Mouse (Mus musculus) liver, embryonic 14.5 days (tissue): ENCODE measurements around the gene B3gnt8. TPM values are rescaled to one million over a fixed set of nuclear protein-coding genes. Genes with fewer than 3 reads are reported as not detected.

Experiments
- ATAC-seq: fragments of 200-750 bp; cut with Nextera tagmentation; 2 replicates; pipeline ENCODE4 v1.8.0; 2017; ENCODE audit warnings: moderate number of reproducible peaks, mild to moderate bottlenecking, moderate library complexity; ENCODE audit not compliant: insufficient read depth
- DNase-seq, 3 experiments: peaks; one replicate each; pipeline ENCODE4 v3.0.0-alpha.2; 2012 to 2013; ENCODE audit warnings: low read depth in 3 of 3, low spot score in 3 of 3
- H3K27ac ChIP-seq: fragments of 300-500 bp; sonication (generic); 2 replicates; pipeline ENCODE4 v1.5.1; 2014; ENCODE audit warnings: moderate library complexity, mild to moderate bottlenecking, control low read depth, inconsistent platforms
- H3K27me3 ChIP-seq: fragments of 300-500 bp; sonication (generic); 2 replicates; pipeline ENCODE4 v1.6.1; 2014; ENCODE audit warnings: mild to moderate bottlenecking, low read length, moderate library complexity; ENCODE audit not compliant: control insufficient read depth, insufficient read depth
- H3K36me3 ChIP-seq: fragments of 300-500 bp; sonication (generic); replicated peaks from 2 replicates; pipeline ENCODE4 v1.6.1; 2014; ENCODE audit warnings: low read depth; ENCODE audit not compliant: control insufficient read depth, insufficient read depth
- H3K4me1 ChIP-seq, 2 experiments: fragments of 200-500 bp in 1 of 2; fragments of 300-500 bp in 1 of 2; sonication (generic) in 1 of 2; replicated peaks; 2 replicates each; pipeline ENCODE4 v1.6.1; 2012 to 2014; ENCODE audit warnings: antibody characterized with exemption in 1 of 2, inconsistent platforms in 1 of 2, low read length in 1 of 2; ENCODE audit not compliant: control insufficient read depth in 2 of 2, insufficient read depth in 2 of 2
- H3K4me2 ChIP-seq: fragments of 300-500 bp; sonication (generic); 2 replicates; pipeline ENCODE4 v1.6.1; 2014; ENCODE audit warnings: low read depth, mild to moderate bottlenecking, control low read depth, moderate library complexity
- H3K4me3 ChIP-seq, 2 experiments: fragments of 200-500 bp in 1 of 2; fragments of 300-500 bp in 1 of 2; sonication (generic) in 1 of 2; 2 replicates each; pipeline ENCODE4 v1.5.1; 2012 to 2014; ENCODE audit warnings: low read depth in 2 of 2, low read length in 2 of 2, mild to moderate bottlenecking in 2 of 2, control low read depth in 1 of 2, inconsistent platforms in 1 of 2, moderate library complexity in 1 of 2; ENCODE audit not compliant: insufficient read depth in 1 of 2
- H3K9ac ChIP-seq: fragments of 300-500 bp; sonication (generic); replicated peaks from 2 replicates; pipeline ENCODE4 v1.6.1; 2014; ENCODE audit warnings: mild to moderate bottlenecking, control low read depth, moderate library complexity
- H3K9me3 ChIP-seq: fragments of 300-500 bp; sonication (generic); 2 replicates; pipeline ENCODE4 v1.6.1; 2016; ENCODE audit warnings: low read length, mixed read lengths; ENCODE audit not compliant: control insufficient read depth
- CTCF ChIP-seq: IDR thresholded peaks from 2 replicates; pipeline ENCODE4 v1.5.1; 2016; ENCODE audit warnings: antibody characterized with exemption, low read depth, control low read depth
- EP300 ChIP-seq: IDR thresholded peaks from 2 replicates; pipeline ENCODE4 v1.6.1; 2016; ENCODE audit warnings: antibody characterized with exemption, low read depth
- WGBS: fragments of 180-500 bp; shearing (Covaris S2); extraction: QIAGEN DNeasy Blood & Tissue Kit; methylation state at CpG from one replicate; pipeline ENCODE4 v1.1.7; 2014; ENCODE audit not compliant: insufficient replicate concordance; 5-methylcytosine and 5-hydroxymethylcytosine counted together
- polyA plus RNA-seq, 2 experiments: library from polyadenylated mRNA; depleted of rRNA in 1 of 2; stranded (reverse) in 1 of 2; unstranded in 1 of 2; fragments of >200 nt; fragmentation: Nextera tagmentation in 1 of 2; extraction: Ambion mirVana in 1 of 2; gene quantifications; 2 replicates each; pipeline versions ENCODE4 v1.2.1 to v1.2.3; 2012 to 2014

The B3gnt8 gene
- polyA plus RNA-seq, 2 experiments: 0.81 to 1.6 TPM

- 74% methylated on average over 5 of the region's 5 CpGs for WGBS
- no peak for ATAC-seq
- no peak overlapping the region for H3K27ac ChIP-seq
Observed at GRCm38 (mm10) chr7:25637099-25637498, 10.6 kb downstream of the B3gnt8 start.

DNA sequence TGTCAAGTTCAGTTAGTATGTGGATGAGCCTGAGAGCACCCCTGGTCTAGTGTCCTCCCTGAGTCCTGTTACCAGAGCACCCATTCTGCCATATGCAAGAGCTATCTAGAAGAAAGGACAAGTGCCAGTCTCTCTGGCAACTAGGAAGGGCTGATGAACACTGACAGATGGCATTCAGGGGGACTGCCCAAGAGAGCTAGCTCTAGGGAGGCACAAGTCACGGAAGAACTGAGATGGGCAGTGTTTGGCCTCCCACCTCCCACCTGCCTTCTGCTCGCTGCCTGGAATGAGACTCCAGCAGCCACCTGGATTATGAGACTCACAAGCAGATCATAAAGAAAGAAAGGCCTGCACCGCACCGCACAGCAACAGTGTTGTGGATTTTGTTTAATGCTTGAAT lies 13.3 kb downstream of the B3gnt8 start:
- WGBS: 72% methylated on average over 4 of the region's 4 CpGs
- H3K4me3 ChIP-seq: no peak overlapping the region
- no peak for TF ChIP-seq CTCF
- TF ChIP-seq EP300: no peak
- H3K4me2 ChIP-seq: no peak overlapping the region
- no peaks in the 10 kb centered on the region for H3K4me1 ChIP-seq
- ATAC-seq: no peak
- no peaks in the 10 kb centered on the region for H3K36me3 ChIP-seq
- no peaks in the 10 kb centered on the region for H3K27me3 ChIP-seq
- DNase-seq: no peak
- no peak overlapping the region for H3K9ac ChIP-seq
- H3K27ac ChIP-seq: no peak overlapping the region
- no peaks in the 10 kb centered on the region for H3K9me3 ChIP-seq

More at GRCm38 (mm10) chr7:25637099-25637498, 10.6 kb downstream of the B3gnt8 start:
- no peak for DNase-seq
- Histone ChIP-seq H3K4me1 (no peaks in the 10 kb centered on the region), H3K27me3 (no peaks in the 10 kb centered on the region), H3K4me2 (no peak overlapping the region), H3K9me3 (no peaks in the 10 kb centered on the region), H3K4me3 (no peak overlapping the region), H3K9ac (no peak overlapping the region), H3K36me3 (no peaks in the 10 kb centered on the region)
- TF ChIP-seq EP300 (no peak), CTCF (no peak)

DNA sequence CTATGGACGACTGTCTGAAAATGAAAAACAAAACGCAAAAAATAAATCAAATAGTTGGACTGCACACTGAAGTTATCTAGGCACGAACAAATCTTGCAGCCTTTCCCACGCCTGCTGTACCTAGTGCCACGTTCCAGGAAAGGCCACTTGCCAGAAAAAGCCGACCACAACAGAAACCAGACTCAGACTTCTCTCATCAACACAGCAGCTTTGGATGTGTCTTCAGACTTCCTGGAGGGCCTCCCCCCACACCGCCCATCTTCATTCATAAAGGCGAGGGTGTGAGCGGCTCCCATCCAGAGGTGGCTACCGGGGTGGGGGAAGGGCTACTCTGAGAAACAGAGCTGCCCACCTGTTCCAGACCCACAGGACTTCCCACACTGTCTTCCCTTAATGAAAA lies 17.7 kb downstream of the B3gnt8 start:
- no peak for ATAC-seq
- H3K4me1 ChIP-seq: no peaks in the 10 kb centered on the region

GRCm38 (mm10) chr7:25644631-25645030 lies 18.2 kb downstream of the B3gnt8 start:
- no peak overlapping the region for H3K27ac ChIP-seq
- ATAC-seq: no peak
- H3K4me1 ChIP-seq: peaks cover 0 to 3% of the 10 kb centered on the region in 2 experiments; a peak in 1 of 4 replicates
- no peak overlapping the region for H3K9ac ChIP-seq
- WGBS: 37% methylated on average over 4 of the region's 4 CpGs
- no peak for DNase-seq
- TF ChIP-seq CTCF (no peak), EP300 (no peak)
- no peak overlapping the region for H3K4me3 ChIP-seq
- H3K36me3 ChIP-seq: no peaks in the 10 kb centered on the region
- no peaks in the 10 kb centered on the region for H3K27me3 ChIP-seq
- no peak overlapping the region for H3K4me2 ChIP-seq
- no peaks in the 10 kb centered on the region for H3K9me3 ChIP-seq

More for the DNA sequence above, 17.7 kb downstream of the B3gnt8 start:
- no peak for DNase-seq
- Histone ChIP-seq H3K9me3 (no peaks in the 10 kb centered on the region), H3K4me3 (no peak overlapping the region), H3K27ac (no peak overlapping the region), H3K9ac (no peak overlapping the region), H3K4me2 (no peak overlapping the region), H3K27me3 (no peaks in the 10 kb centered on the region), H3K36me3 (no peaks in the 10 kb centered on the region)
- WGBS: 37% methylated on average over 10 of the region's 10 CpGs
- no peak for TF ChIP-seq CTCF
- no peak for TF ChIP-seq EP300

DNA sequence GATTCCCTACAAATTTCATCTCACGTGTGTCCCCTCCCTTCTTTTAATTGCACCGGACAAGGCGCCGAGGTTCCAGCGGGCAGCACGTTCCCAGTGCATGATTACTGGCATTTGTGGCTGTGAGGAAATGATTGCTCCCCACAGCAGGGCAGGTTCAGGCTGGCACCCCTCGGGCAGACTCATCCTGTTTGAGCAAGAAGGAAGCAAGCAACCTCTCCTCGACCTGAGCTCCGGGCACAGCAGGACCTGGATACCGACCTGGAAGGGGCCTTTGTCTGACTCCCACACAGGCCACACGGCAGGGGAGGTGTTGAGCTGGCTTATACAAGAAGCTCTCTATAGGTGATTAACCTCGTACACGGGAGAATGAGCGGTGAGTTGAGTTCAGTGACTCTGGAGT lies 18.6 kb downstream of the B3gnt8 start:
- TF ChIP-seq EP300: no peak
- no peak for TF ChIP-seq CTCF
- peaks cover 0 to 5% of the 10 kb centered on the region in 2 experiments; a peak in 2 of 4 replicates for H3K4me1 ChIP-seq
- H3K9ac ChIP-seq: no peak overlapping the region
- 42% methylated on average over 14 of the region's 14 CpGs for WGBS
- no peaks in the 10 kb centered on the region for H3K36me3 ChIP-seq
- no peak overlapping the region for H3K4me2 ChIP-seq
- DNase-seq (no peak), ATAC-seq (no peak)
- no peak overlapping the region for H3K4me3 ChIP-seq
- H3K27me3 ChIP-seq: no peaks in the 10 kb centered on the region
- H3K9me3 ChIP-seq: no peaks in the 10 kb centered on the region
- no peak overlapping the region for H3K27ac ChIP-seq
